Mouse (Mus musculus): ENCODE measurements around the gene Carmil2.

DNA sequence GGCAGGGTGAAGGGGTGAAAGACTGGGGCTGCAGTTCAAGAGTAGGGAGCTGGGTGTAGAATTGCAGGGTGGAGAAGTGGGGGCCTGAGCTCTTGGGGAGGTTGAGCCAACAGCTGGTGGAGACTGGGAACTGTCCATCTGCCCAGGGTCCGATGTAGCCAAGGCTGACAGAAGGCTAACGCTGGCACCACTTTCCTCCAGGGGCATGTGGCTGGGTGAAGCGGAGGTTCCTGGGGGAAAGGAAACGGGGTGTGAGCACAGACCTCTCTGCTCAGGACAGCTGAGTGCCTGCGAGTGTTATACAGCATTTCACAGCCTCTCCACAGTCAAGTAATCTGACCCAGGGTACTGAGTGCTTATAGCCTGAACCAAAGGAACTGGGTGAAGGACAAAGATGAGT is 12.7 kb downstream of the Carmil2 start:
- TF ChIP-seq CTCF (conservative IDR thresholded peaks at IDR 0.05; ENCODE audit: low read length) (no peak), NANOG (IDR thresholded peaks at IDR 0.05; ENCODE audit: borderline replicate concordance, low read length) (no peak), POU5F1 (IDR thresholded peaks at IDR 0.05; ENCODE audit: borderline replicate concordance, low read length) (no peak)
